Mouse (Mus musculus) heart, adult 11 months (tissue): ENCODE measurements around the gene Limch1.
A peak's percentile ranks its signal among the peaks of the same experiment; 100 is the strongest.

Source experiments
- DNase-seq: peaks from one replicate; pipeline ENCODE4 v3.0.0; 2022

The Limch1 gene

GRCm38 (mm10) chr5:66941710-66942450, 196.3 kb downstream of the Limch1 start:
- no peak for DNase-seq

GRCm38 (mm10) chr5:66942922-66943321, 197.3 kb downstream of the Limch1 start:
- no peak for DNase-seq

GRCm38 (mm10) chr5:66943521-66943920, 197.9 kb downstream of the Limch1 start:
- peak; percentile 96 for DNase-seq

GRCm38 (mm10) chr5:66947958-66948357, 202.3 kb downstream of the Limch1 start:
- peak; percentile 96 for DNase-seq

- no peak for DNase-seq
These were observed 203.6 kb downstream of the Limch1 start for GRCm38 (mm10) chr5:66949098-66949692.

- DNase-seq, result peak; percentile 44
These were observed 207.7 kb downstream of the Limch1 start for GRCm38 (mm10) chr5:66953375-66953774.

- peak; percentile 64 for DNase-seq
These were observed 208.5 kb downstream of the Limch1 start for GRCm38 (mm10) chr5:66953971-66954644.

GRCm38 (mm10) chr5:66955245-66955644, 209.6 kb downstream of the Limch1 start:
- DNase-seq, result peak; percentile 25

- peak; percentile 24 for DNase-seq
These were observed 212.0 kb downstream of the Limch1 start for GRCm38 (mm10) chr5:66957656-66958055.

- DNase-seq, result peak; percentile 81
These were observed 212.5 kb downstream of the Limch1 start for GRCm38 (mm10) chr5:66958118-66958517.

GRCm38 (mm10) chr5:66959968-66960367, 214.3 kb downstream of the Limch1 start:
- DNase-seq, result peak; percentile 61

- peak; percentile 74 for DNase-seq
These were observed 219.8 kb downstream of the Limch1 start for GRCm38 (mm10) chr5:66965442-66965841.

- DNase-seq, result peak; percentile 9
These were observed 221.5 kb downstream of the Limch1 start for GRCm38 (mm10) chr5:66967147-66967546.

- DNase-seq, result no peak
These were observed 222.0 kb downstream of the Limch1 start for GRCm38 (mm10) chr5:66967646-66968045.

GRCm38 (mm10) chr5:66968059-66968833, 222.6 kb downstream of the Limch1 start:
- DNase-seq, result peak; percentile 94

GRCm38 (mm10) chr5:66968925-66969711, 223.5 kb downstream of the Limch1 start:
- DNase-seq, result peak; percentile 82

GRCm38 (mm10) chr5:66975621-66976020, 230.0 kb downstream of the Limch1 start:
- DNase-seq, result peak; percentile 94

GRCm38 (mm10) chr5:66979332-66980218, 233.9 kb downstream of the Limch1 start:
- DNase-seq, result peak; percentile 98

GRCm38 (mm10) chr5:66980862-66981261, 235.2 kb downstream of the Limch1 start:
- DNase-seq, result peak; percentile 61

GRCm38 (mm10) chr5:66983104-66983503, 237.5 kb downstream of the Limch1 start:
- peak; percentile 11 for DNase-seq

GRCm38 (mm10) chr5:66988926-66989325, 243.3 kb downstream of the Limch1 start:
- DNase-seq, result peak; percentile 39
